Mouse (Mus musculus): ENCODE measurements around the gene Sdccag8.

DNA sequence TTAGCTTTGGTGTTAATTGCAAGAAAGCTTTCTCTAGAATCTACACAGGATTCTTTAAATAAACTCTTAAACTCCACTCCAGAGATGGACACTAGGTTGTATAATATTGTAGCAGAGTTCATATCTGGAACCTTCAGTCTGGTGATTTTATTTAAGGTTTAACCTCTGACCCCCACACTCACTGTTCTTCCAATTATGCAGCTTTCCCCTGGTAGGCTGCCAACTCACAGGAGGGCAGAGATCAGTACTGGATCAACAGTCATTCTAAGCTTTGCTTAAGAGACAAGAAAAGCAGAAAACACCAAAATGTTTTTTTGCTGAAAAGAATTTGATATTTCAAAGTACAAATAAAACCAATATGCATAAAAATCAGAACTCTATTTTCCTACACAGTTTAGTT is 231.4 kb downstream of the Sdccag8 start:
- TF ChIP-seq CTCF (IDR thresholded peaks at IDR 0.05; ENCODE audit: extremely low read depth, insufficient read depth, low read length) = no peak
- no peak for TF ChIP-seq POLR2A (IDR thresholded peaks at IDR 0.05; ENCODE audit: extremely low read depth, insufficient read depth, low read length)

Measured in cortical plate, adult 2 months (tissue).